ENCODE assay signal across 28 mouse cellular contexts in the genomic region with DNA sequence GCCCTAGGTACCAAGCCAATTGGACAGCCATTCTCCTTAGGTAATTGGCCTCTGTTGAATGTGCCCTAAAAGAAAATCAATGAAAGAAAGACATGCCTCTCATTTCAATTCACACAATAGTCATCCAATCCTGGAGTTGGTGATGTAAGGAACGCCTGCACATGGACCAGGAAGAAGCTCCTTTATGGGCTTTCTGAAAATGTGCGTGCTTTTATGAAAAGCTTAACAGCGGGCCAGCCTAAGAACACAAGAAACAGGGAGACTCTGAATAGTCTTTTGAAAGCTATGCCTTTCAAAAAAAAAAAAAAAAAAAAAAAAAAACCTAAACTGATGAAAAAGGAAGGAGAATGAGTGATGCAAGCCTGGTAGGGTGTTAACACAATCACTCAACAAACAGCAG.
"Had no signal": no experiment of that assay in that cellular context is flagged by ENCODE, and none has a peak within 500 bp of the region (broad histone marks: within the 10 kb centered on the region; RNA-seq: fewer than 3 reads in every experiment).

No protein-coding gene starts in this region.

- DNase-seq: gastrocnemius, postnatal 10 days; gastrocnemius, postnatal 25 days; heart, adult 18-20 months; heart, postnatal 10 days; heart, postnatal 4 days; kidney, adult 18-20 months; kidney, adult 8-10 months; kidney, postnatal 10 days; kidney, postnatal 25 days; kidney, postnatal 4 days; liver; liver, embryonic 13.5 days; liver, postnatal 0 days had no signal

- H3K4me1 ChIP-seq: heart, embryonic 10.5 days; heart, embryonic 12.5 days; hindbrain, embryonic 10.5 days; hindbrain, embryonic 12.5 days; intestine, embryonic 15.5 days; limb, embryonic 10.5 days; limb, embryonic 12.5 days; liver, embryonic 13.5 days; liver, embryonic 15.5 days had no signal

- H3K27me3 ChIP-seq: heart, embryonic 12.5 days; hindbrain, embryonic 12.5 days; intestine, embryonic 15.5 days; limb, embryonic 12.5 days; liver, embryonic 13.5 days; liver, embryonic 15.5 days had no signal

- H3K4me2 ChIP-seq: heart, embryonic 12.5 days; hindbrain, embryonic 12.5 days; hindbrain, embryonic 14.5 days; intestine, embryonic 15.5 days; limb, embryonic 12.5 days; liver, embryonic 11.5 days; liver, embryonic 13.5 days; liver, embryonic 15.5 days had no signal

- H3K9ac ChIP-seq: heart, embryonic 12.5 days; hindbrain, embryonic 12.5 days; hindbrain, embryonic 14.5 days; intestine, embryonic 15.5 days; limb, embryonic 12.5 days; liver, embryonic 13.5 days; liver, embryonic 15.5 days; liver, postnatal 0 days had no signal

- H3K4me3 ChIP-seq: heart, embryonic 10.5 days; heart, embryonic 12.5 days; hindbrain, embryonic 10.5 days; hindbrain, embryonic 12.5 days; intestine, embryonic 15.5 days; layer of hippocampus, adult 2 months; left cerebral cortex, adult 2 months; limb, embryonic 10.5 days; limb, embryonic 12.5 days; liver, embryonic 13.5 days; liver, embryonic 15.5 days had no signal

- ATAC-seq: hindbrain, embryonic 16.5 days; inflammation-experienced regulatory T-cells, adult 6 months; intestine, embryonic 15.5 days; intestine, postnatal 0 days; liver, postnatal 0 days had no signal

- H3K27ac ChIP-seq: heart, embryonic 10.5 days; hindbrain, embryonic 10.5 days; hindbrain, embryonic 12.5 days; hindbrain, embryonic 14.5 days; intestine, embryonic 15.5 days; layer of hippocampus, adult 2 months; left cerebral cortex, adult 2 months; limb, embryonic 10.5 days; limb, embryonic 12.5 days; liver, embryonic 13.5 days; liver, embryonic 15.5 days had no signal

- H3K9me3 ChIP-seq: heart, embryonic 10.5 days; heart, embryonic 12.5 days; hindbrain, embryonic 10.5 days; hindbrain, embryonic 12.5 days; intestine, embryonic 15.5 days; limb, embryonic 10.5 days; limb, embryonic 12.5 days; liver, embryonic 13.5 days; liver, embryonic 15.5 days had no signal

- H3K36me3 ChIP-seq: heart, embryonic 10.5 days; heart, embryonic 12.5 days; hindbrain, embryonic 10.5 days; hindbrain, embryonic 12.5 days; intestine, embryonic 15.5 days; limb, embryonic 10.5 days; limb, embryonic 12.5 days; liver, embryonic 13.5 days; liver, embryonic 15.5 days had no signal
